Mouse (Mus musculus): ENCODE results near the gene Gabra4. TPM values are rescaled to one million over a fixed set of nuclear protein-coding genes. Genes with fewer than 3 reads are reported as not detected.
"Not testable (repeated sequence)": the region's sequence is repeated elsewhere in the genome, so short reads cannot be mapped to it uniquely, and the experiment has no call there.

The Gabra4 gene
- polyA plus RNA-seq, 1 experiment, result 0.20 TPM

DNA sequence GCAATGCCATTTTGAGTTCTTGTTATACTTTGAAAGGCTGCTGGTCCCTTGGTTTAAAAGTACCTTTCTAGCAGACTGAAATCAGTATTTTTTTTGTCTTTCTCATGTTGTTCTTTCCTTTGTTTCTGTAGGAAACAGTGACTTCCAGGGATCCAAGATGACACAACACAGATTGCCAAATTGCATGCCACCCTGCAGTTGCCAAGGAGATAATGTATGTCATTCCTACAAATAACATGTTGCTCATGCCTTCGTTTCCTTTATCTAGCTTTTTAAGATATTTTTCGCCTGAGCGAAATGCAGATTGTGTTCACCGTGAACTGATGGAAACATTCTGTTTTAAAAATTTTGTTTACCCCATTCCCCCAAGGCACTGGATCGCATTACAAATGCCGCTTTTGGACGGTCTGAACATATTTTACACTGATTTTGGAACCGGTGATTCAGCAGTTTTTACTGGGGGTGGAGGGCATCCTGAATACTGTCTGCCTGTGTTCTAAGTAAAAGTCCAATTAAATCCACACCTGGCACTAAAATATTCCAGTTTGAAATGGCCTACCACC, 53.9 kb downstream of the Gabra4 start:
- Histone ChIP-seq H3K36me3 (ENCODE audit: control insufficient read depth, insufficient read depth, low read length) (no peaks in the 10 kb centered on the region), H3K27me3 (ENCODE audit: control insufficient read depth, insufficient read depth, low read length) (no peaks in the 10 kb centered on the region), H3K4me3 (ENCODE audit: control insufficient read depth, low read depth, low read length) (no peak overlapping the region), H3K27ac (ENCODE audit: control insufficient read depth, insufficient read depth, low read depth, low read length) (no peak overlapping the region), H3K4me1 (ENCODE audit: control insufficient read depth, insufficient read depth, low read length) (no peaks in the 10 kb centered on the region)
- TF ChIP-seq POLR2A (IDR thresholded peaks at IDR 0.05; ENCODE audit: control insufficient read depth, low read depth, low read length) (no peak), CTCF (IDR thresholded peaks at IDR 0.05; ENCODE audit: control insufficient read depth, insufficient read depth, insufficient replicate concordance, low read depth, low read length) (no peak)

- TF ChIP-seq CTCF (IDR thresholded peaks at IDR 0.05; ENCODE audit: control insufficient read depth, insufficient read depth, insufficient replicate concordance, low read depth, low read length), result no peak
- no peak for TF ChIP-seq POLR2A (IDR thresholded peaks at IDR 0.05; ENCODE audit: control insufficient read depth, low read depth, low read length)
- Histone ChIP-seq H3K4me3 (ENCODE audit: control insufficient read depth, low read depth, low read length) (no peak overlapping the region), H3K36me3 (ENCODE audit: control insufficient read depth, insufficient read depth, low read length) (no peaks in the 10 kb centered on the region), H3K27ac (ENCODE audit: control insufficient read depth, insufficient read depth, low read depth, low read length) (no peak overlapping the region), H3K27me3 (ENCODE audit: control insufficient read depth, insufficient read depth, low read length) (no peaks in the 10 kb centered on the region), H3K4me1 (ENCODE audit: control insufficient read depth, insufficient read depth, low read length) (no peaks in the 10 kb centered on the region)
These were observed 62.8 kb downstream of the Gabra4 start for GRCm38 (mm10) chr5:71595321-71595720.

DNA sequence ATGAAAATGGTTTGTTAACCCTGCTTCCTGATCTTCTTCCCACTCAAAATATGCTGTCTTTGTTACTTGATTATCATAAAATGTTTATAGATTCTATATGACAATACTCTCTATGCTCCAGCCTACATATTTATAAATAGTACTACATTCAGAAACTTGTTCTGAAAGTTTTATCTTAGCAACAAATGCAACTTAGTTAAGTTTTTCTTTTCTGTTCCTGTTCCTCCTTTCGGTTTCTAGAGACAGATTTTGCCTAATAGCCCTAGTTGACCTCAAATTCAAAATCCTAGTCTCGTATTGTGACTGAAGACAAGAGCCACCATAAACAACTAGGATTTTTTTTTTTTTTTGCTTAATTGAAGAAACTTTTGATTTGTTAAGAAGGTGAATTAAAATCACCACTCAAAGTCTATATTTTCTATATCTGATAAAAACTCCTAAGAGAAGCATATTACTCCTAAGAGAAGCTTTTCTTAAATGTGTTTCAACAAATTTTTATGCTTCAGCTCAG, 64.3 kb downstream of the Gabra4 start:
- Histone ChIP-seq H3K36me3 (ENCODE audit: control insufficient read depth, insufficient read depth, low read length) (no peaks in the 10 kb centered on the region), H3K4me1 (ENCODE audit: control insufficient read depth, insufficient read depth, low read length) (no peaks in the 10 kb centered on the region), H3K4me3 (ENCODE audit: control insufficient read depth, low read depth, low read length) (no peak overlapping the region), H3K27me3 (ENCODE audit: control insufficient read depth, insufficient read depth, low read length) (no peaks in the 10 kb centered on the region), H3K27ac (ENCODE audit: control insufficient read depth, insufficient read depth, low read depth, low read length) (no peak overlapping the region)
- no peak for TF ChIP-seq POLR2A (IDR thresholded peaks at IDR 0.05; ENCODE audit: control insufficient read depth, low read depth, low read length)

DNA sequence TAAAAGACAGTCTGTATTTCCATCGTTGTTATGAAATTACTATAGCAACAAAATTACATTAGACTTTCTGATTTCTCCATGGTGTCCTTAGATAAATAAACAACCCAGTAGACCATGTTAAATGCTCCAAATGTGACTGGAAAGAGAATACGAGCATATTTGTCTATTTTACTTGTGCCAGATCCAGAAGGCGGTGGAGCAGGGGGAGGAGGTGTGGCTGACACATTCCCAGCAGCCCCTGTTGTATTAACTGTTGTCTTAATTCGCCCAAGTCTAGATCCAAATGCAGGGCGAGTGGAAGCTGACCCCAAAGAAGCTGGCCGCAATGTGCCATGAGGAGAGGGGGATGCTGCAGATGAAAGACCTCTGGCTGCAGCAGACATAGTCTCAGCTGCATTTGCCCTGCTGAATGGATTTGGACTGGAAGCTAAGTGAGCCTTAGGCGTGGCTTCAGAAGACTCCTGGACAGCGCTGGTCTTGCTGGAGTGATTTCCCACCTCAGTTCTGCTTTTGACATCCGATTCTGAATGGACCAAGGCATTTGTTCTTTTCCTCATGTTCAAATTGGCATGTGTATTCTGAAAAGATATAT, 86.4 kb downstream of the Gabra4 start:
- no peaks in the 10 kb centered on the region for H3K36me3 ChIP-seq (ENCODE audit: control insufficient read depth, insufficient read depth, low read length)
- no peak for TF ChIP-seq POLR2A (IDR thresholded peaks at IDR 0.05; ENCODE audit: control insufficient read depth, low read depth, low read length)
- no peak for TF ChIP-seq CTCF (IDR thresholded peaks at IDR 0.05; ENCODE audit: control insufficient read depth, insufficient read depth, insufficient replicate concordance, low read depth, low read length)
- no peak overlapping the region for H3K4me3 ChIP-seq (ENCODE audit: control insufficient read depth, low read depth, low read length)
- H3K4me1 ChIP-seq (ENCODE audit: control insufficient read depth, insufficient read depth, low read length), result no peaks in the 10 kb centered on the region
- no peak overlapping the region for H3K27ac ChIP-seq (ENCODE audit: control insufficient read depth, insufficient read depth, low read depth, low read length)
- H3K27me3 ChIP-seq (ENCODE audit: control insufficient read depth, insufficient read depth, low read length), result no peaks in the 10 kb centered on the region

- no peak for TF ChIP-seq CTCF (IDR thresholded peaks at IDR 0.05; ENCODE audit: control insufficient read depth, insufficient read depth, insufficient replicate concordance, low read depth, low read length)
- TF ChIP-seq POLR2A (IDR thresholded peaks at IDR 0.05; ENCODE audit: control insufficient read depth, low read depth, low read length), result peak; percentile 60; the same call in 1 of the 2 replicates
- H3K36me3 ChIP-seq (ENCODE audit: control insufficient read depth, insufficient read depth, low read length), result no peaks in the 10 kb centered on the region
- H3K4me1 ChIP-seq (ENCODE audit: control insufficient read depth, insufficient read depth, low read length), result no peaks in the 10 kb centered on the region
- peak within 1 kb of the TSS; percentile 88 for H3K27ac ChIP-seq (ENCODE audit: control insufficient read depth, insufficient read depth, low read depth, low read length)
- no peaks in the 10 kb centered on the region for H3K27me3 ChIP-seq (ENCODE audit: control insufficient read depth, insufficient read depth, low read length)
- peak within 1 kb of the TSS; percentile 97 for H3K4me3 ChIP-seq (ENCODE audit: control insufficient read depth, low read depth, low read length)
These were observed 110.0 kb downstream of the Gabra4 start, which contains the start of gene Cox7b2 for GRCm38 (mm10) chr5:71548079-71548478. Gene Cox7b2 (minus strand): TSS chr5:71548205.

GRCm38 (mm10) chr5:71545554-71545953, 112.6 kb downstream of the Gabra4 start:
- TF ChIP-seq POLR2A (IDR thresholded peaks at IDR 0.05; ENCODE audit: control insufficient read depth, low read depth, low read length) (no peak), CTCF (IDR thresholded peaks at IDR 0.05; ENCODE audit: control insufficient read depth, insufficient read depth, insufficient replicate concordance, low read depth, low read length) (no peak)
- Histone ChIP-seq H3K36me3 (ENCODE audit: control insufficient read depth, insufficient read depth, low read length) (no peaks in the 10 kb centered on the region), H3K27me3 (ENCODE audit: control insufficient read depth, insufficient read depth, low read length) (no peaks in the 10 kb centered on the region), H3K4me3 (ENCODE audit: control insufficient read depth, low read depth, low read length) (no peak overlapping the region; the same call in 1 of the 2 replicates), H3K4me1 (ENCODE audit: control insufficient read depth, insufficient read depth, low read length) (no peaks in the 10 kb centered on the region), H3K27ac (ENCODE audit: control insufficient read depth, insufficient read depth, low read depth, low read length) (no peak overlapping the region)

DNA sequence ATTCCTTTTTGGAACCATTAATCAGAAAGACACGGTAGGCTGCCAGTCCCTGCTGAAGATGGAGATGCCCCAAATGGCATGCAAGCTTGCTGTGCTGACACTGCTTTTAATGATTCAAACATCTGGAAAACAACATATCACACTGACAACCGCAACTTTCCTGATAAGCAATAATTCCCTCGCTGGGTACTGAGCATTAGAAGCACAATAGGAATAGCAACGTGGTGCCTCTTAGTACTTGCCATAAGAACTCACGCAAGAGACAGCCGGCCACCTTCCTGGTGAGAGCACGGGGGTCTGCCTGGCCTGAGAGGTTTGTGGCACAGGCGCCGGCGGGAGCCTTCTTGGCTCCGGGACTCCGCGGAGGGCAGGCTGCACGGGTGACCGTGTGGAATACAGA, 132.6 kb downstream of the Gabra4 start:
- H3K27ac ChIP-seq (ENCODE audit: control insufficient read depth, insufficient read depth, low read depth, low read length); H3K27me3 ChIP-seq (ENCODE audit: control insufficient read depth, insufficient read depth, low read length); H3K36me3 ChIP-seq (ENCODE audit: control insufficient read depth, insufficient read depth, low read length); H3K4me3 ChIP-seq (ENCODE audit: control insufficient read depth, low read depth, low read length); H3K4me1 ChIP-seq (ENCODE audit: control insufficient read depth, insufficient read depth, low read length): not testable (repeated sequence)

Other genes starting within 250 kb of the Gabra4 start
- gene Cox7b2, start 110.1 kb downstream of the Gabra4 start, polyA plus RNA-seq (2012; rRNA removed), result 146 and 183 TPM in 2 replicates
- 0.11 and 0.35 TPM in 2 replicates for gene Gabrb1, start 195 bp downstream of the Gabra4 start, polyA plus RNA-seq (2012; rRNA removed)

Measured in testis, adult 2 months (tissue).